Mouse (Mus musculus): Measurements from ENCODE around the gene Zfp952.

DNA sequence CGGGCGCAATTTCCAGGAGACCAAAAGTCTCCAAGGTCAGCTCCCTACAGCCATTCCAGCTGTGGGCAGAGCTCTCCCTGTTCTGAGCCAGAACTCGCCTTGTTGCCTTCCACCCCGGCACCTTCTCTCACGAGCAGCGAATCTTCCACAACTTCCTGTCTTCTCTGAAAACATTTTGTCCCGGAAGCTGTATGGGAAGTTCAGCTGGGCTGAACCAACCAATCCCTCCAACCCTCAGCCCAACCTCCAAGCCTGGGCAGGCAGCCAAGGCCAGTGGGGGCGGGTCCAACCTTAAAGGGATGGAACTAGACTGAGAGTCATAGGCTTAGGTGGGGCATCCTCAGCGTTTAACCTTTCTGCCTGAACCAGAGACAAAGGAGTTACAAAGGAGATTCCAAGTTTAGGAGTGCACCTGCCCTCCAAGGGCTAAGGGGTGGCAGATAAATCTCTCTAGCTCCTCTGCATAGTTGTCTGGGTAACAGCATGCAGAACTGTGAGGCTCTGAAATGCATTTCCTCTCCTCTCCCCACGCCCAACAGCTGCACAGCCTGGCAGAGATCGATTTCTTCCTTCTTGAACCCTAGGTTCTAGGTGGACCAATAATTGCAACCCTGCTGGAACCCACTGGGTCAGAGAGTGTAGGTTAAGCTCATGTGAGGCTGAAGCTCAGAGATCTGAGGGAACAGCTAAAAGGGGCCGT, 45.6 kb upstream of the Zfp952 start, which contains the start of gene Cyp4f13:
- peak; percentile 91; the same call in 1 of the 2 replicates for TF ChIP-seq POLR2A (IDR thresholded peaks at IDR 0.05; ENCODE audit: low read depth, low read length)
- no peak for TF ChIP-seq CTCF (IDR thresholded peaks at IDR 0.05; ENCODE audit: extremely low read depth, insufficient read length, insufficient replicate concordance, low read depth, low read length)
